Mouse (Mus musculus): ENCODE data around the gene Glt8d2. TPM values are rescaled to one million over a fixed set of nuclear protein-coding genes. Genes with fewer than 3 reads are reported as not detected.
"Not testable (repeated sequence)": the region's sequence is repeated elsewhere in the genome, so short reads cannot be mapped to it uniquely, and the experiment has no call there.

The Glt8d2 gene
- total RNA-seq, 1 experiment from 2014 or later, result 1.4 TPM

- DNase-seq, result no peak
Measured at GRCm38 (mm10) chr10:82646083-82646482, 44.4 kb downstream of the Glt8d2 start.

DNA sequence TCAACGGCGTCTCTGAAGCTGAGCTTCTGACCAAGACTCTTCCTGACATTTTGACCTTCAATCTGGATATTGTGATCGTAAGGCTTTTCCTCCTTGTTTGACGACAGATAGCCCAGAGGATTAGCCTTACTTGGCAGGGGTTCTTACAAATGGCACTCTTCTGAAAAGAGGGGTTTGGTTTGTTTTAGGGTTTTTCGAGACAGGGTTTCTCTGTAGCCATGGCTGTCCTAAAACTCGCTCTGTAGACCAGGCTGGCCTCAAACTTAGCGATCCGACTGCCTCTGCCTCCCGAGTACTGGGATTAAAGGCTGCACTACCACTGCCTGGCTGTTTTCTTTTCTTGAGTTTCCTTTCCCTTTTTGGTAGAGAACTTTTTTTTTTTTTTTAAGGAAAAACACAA lies 49.0 kb downstream of the Glt8d2 start:
- DNase-seq, result no peak

GRCm38 (mm10) chr10:82639032-82639698 lies 51.3 kb downstream of the Glt8d2 start:
- DNase-seq, result no peak

GRCm38 (mm10) chr10:82636321-82636720 lies 54.1 kb downstream of the Glt8d2 start:
- DNase-seq, result no peak

GRCm38 (mm10) chr10:82634348-82634747 lies 56.1 kb downstream of the Glt8d2 start:
- DNase-seq, result no peak

- DNase-seq, result no peak
Measured at GRCm38 (mm10) chr10:82632496-82633280, 57.8 kb downstream of the Glt8d2 start.

GRCm38 (mm10) chr10:82631133-82631532 lies 59.3 kb downstream of the Glt8d2 start:
- DNase-seq, result no peak

DNA sequence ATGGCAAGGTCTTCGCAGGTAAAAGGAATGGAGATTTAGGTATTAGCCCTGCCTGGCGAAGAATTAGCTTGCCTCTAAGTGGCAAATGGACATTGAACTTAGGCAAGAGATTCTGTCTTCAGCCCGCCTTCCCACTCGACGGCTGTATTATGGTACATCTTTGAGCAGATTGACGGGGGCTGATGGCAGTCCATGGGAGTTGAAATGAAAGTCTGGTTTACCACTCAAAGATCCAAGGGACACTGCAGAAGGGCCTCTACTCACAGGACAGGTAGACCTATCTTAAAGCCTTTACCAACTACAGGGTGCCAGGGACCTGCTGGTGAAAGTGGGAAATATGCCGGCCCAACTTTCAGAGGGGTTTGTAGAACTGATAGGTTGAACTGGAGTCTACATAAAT lies 60.0 kb downstream of the Glt8d2 start:
- DNase-seq, result no peak

GRCm38 (mm10) chr10:82629586-82630255 lies 60.7 kb downstream of the Glt8d2 start, which contains the start of gene Tdg:
Gene Tdg (plus strand): TSS chr10:82629828.
- peak; percentile 93 for DNase-seq

GRCm38 (mm10) chr10:82629111-82629585 lies 61.3 kb downstream of the Glt8d2 start:
- no peak for DNase-seq

- not testable (repeated sequence) for DNase-seq
Measured at GRCm38 (mm10) chr10:82623553-82623932, 66.9 kb downstream of the Glt8d2 start.

- DNase-seq, result peak; percentile 90
Measured at GRCm38 (mm10) chr10:82622671-82623552, 67.5 kb downstream of the Glt8d2 start, which contains the start of gene 1190007I07Rik. Gene 1190007I07Rik (minus strand): TSS chr10:82623228.

DNA sequence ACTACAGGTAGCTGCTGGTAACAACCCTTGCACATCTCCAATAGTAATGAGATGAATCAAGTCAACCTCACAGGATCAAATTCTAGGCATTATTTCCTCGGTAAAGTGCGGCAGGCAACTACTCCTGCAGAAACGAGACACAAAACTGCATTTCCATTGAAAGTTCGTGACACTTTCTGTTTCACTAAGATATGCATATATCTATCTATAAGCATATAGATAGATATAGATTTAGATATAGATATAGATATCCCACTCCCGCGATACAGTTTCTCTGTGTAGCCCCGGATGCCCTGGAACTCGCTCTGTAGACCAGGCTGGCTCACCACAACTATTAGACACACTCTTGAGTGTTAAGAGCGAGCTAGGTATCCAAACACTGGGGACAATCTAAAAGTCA lies 68.2 kb downstream of the Glt8d2 start:
- DNase-seq, result no peak

Other genes with a start within 250 kb of the Glt8d2 start
- gene Gm1553, start 198.0 kb downstream of the Glt8d2 start, total RNA-seq (2021), result not detected in 2 replicates
- 28.0 and 28.2 TPM in 2 replicates for gene 1190007I07Rik, start 67.4 kb downstream of the Glt8d2 start, total RNA-seq (2021)
- 35.7 and 36.6 TPM in 2 replicates for gene Tdg, start 60.8 kb downstream of the Glt8d2 start, total RNA-seq (2021)
- gene Hcfc2, start 5.5 kb upstream of the Glt8d2 start, total RNA-seq (2021), result 26.2 and 27.6 TPM in 2 replicates
- gene Nfyb, start 73.5 kb upstream of the Glt8d2 start, total RNA-seq (2021), result 23.5 and 25.9 TPM in 2 replicates
- gene Txnrd1, start 143.3 kb upstream of the Glt8d2 start, total RNA-seq (2021), result 118 and 136 TPM in 2 replicates
- 4.6 TPM in 2 replicates for gene Eid3, start 176.0 kb upstream of the Glt8d2 start, total RNA-seq (2021)

Data from adrenal gland, postnatal 25 days (tissue).